Mouse (Mus musculus) heart, adult 2 months (tissue): ENCODE data around the gene Bclaf3.

ENCODE experiments used
- CTCF ChIP-seq: fragments of 200-600 bp; IDR thresholded peaks from 2 replicates; pipeline ENCODE4 v1.8.1; 2022; ENCODE audit warnings: antibody characterized with exemption, mild to moderate bottlenecking, moderate library complexity
- EP300 ChIP-seq: fragments of 200-500 bp; IDR thresholded peaks from 2 replicates; pipeline ENCODE4 v1.6.1; 2011; ENCODE audit warnings: low read depth, low read length, control low read depth; ENCODE audit not compliant: insufficient read depth
- POLR2A ChIP-seq: fragments of 200-500 bp; IDR thresholded peaks from 2 replicates; pipeline ENCODE4 v1.6.1; 2011; ENCODE audit warnings: mild to moderate bottlenecking, low read depth, low read length, control low read depth; ENCODE audit not compliant: insufficient read depth

- TF ChIP-seq CTCF (no peak), POLR2A (no peak), EP300 (no peak)
Observed at GRCm38 (mm10) chrX:159515599-159515998, 10.9 kb upstream of the Bclaf3 start.
